Mouse (Mus musculus) brain, embryonic 14.5 days (tissue): ENCODE results near the gene Shkbp1.

Experiments used
- CTCF ChIP-seq: fragments of 200-500 bp; IDR thresholded peaks from 2 replicates; pipeline ENCODE4 v1.5.1; 2012; ENCODE audit warnings: inconsistent platforms, mild to moderate bottlenecking, moderate library complexity, borderline replicate concordance; ENCODE audit not compliant: insufficient read depth, insufficient read length; ENCODE audit errors: extremely low read depth
- POLR2A ChIP-seq: fragments of 200-500 bp; IDR thresholded peaks from 2 replicates; pipeline ENCODE4 v1.6.1; 2012; ENCODE audit warnings: mild to moderate bottlenecking, inconsistent platforms, borderline replicate concordance; ENCODE audit not compliant: poor library complexity, insufficient read depth, insufficient read length, severe bottlenecking; ENCODE audit errors: extremely low read depth

GRCm38 (mm10) chr7:27379836-27380235, 24.0 kb upstream of the Shkbp1 start:
- no peak for TF ChIP-seq CTCF
- no peak for TF ChIP-seq POLR2A
